Mouse (Mus musculus) right cerebral cortex, postnatal 25 days (tissue): ENCODE data around the gene Mad2l1.

Source experiments
- DNase-seq: peaks from one replicate; pipeline ENCODE4 v3.0.0; 2022

Mad2l1 gene

GRCm38 (mm10) chr6:66535028-66535862 lies at the start of gene Mad2l1:
Gene Mad2l1 (plus strand): TSS chr6:66535390.
- peak; percentile 94 for DNase-seq

- DNase-seq = no peak
Measured at GRCm38 (mm10) chr6:66493685-66494084, 41.5 kb upstream of the Mad2l1 start.

- DNase-seq = no peak
Measured at GRCm38 (mm10) chr6:66516368-66516767, 18.8 kb upstream of the Mad2l1 start.

DNA sequence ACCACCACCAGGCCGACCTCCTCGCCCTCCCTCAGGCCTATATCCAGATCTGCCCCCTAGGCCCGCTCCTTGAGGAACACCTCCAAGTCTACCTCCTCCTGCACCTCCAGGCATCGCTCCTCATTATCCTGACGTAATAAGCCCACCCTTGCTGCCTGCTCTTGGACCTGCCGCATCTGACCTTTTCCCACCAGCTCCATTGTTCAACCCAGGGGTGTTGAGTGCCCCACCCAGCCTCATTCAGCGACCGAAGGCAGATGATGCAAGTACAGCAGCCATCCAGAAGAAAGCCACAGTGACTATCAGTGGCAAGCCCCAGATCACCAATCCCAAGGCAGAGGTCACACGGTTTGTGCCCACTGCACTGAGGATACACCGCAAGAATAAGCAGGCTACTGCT lies 6.8 kb upstream of the Mad2l1 start:
- no peak for DNase-seq

DNA sequence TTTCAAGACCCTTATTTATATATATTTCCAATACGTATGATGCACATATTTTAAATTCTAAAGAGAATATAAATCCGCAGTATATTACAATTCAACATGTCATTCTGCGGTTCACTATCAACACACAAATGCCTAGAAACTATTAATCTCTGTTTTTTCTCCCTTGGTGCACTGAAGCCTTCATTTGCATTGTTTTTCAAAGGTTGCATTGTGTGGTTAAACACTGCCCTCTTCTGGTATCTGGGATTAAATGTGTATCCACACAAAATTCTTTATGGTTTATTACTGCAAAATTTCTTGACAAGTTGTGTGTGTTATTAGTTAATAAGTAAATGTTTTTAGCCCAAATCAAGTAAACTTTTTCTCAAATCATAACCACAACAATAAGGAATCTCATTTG lies 1.9 kb upstream of the Mad2l1 start:
- no peak for DNase-seq

DNA sequence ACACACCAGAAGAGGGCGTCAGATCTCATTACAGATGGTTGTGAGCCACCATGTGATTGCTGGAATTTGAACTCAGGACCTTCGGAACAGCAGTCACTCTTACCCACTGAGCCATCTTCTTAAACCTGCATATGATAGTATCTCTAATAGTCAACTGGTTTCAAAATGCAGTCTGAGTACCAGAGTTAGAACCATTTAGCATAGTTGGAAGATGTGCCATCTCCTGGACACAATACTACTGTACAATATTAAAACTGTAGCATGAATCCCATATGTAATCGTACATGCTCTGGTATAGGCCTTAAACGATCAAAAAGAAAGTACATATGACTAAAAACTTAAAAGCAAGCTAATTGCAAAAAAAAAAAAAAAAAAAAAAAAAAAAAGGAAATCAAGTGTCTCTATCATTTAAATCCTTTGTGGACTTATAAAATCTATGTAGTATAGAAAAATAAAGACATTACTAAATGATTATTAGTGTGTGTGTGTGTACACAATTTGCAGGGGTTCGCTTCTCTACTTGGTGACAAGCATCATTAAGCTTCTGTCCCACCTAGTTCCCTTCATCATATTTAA lies 736 bp upstream of the Mad2l1 start:
- no peak for DNase-seq

GRCm38 (mm10) chr6:66535966-66536365 lies 776 bp downstream of the Mad2l1 start:
- DNase-seq = no peak

DNA sequence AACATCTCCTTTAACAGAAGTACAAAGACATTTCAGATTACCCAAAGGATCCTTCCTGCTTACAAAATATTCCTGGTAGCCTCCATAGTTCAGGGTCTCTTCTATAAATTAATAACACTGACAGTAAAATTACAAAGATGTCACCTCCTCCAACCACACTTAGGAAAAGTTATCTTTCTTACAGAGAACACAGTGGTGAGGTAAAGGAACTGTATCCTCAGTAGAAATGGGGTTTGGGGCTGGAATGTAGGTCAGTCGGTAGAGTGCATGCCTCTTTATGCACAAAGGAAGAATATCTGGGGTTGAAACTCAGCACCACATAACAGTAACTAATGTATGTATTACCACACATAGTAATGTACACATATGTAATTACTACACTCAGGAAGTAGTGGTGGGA lies 24.8 kb downstream of the Mad2l1 start, which contains the start of gene Vmn1r32:
Gene Vmn1r32 (minus strand): TSS at position 101 of the 400 bp plus-strand sequence.
- DNase-seq = no peak

DNA sequence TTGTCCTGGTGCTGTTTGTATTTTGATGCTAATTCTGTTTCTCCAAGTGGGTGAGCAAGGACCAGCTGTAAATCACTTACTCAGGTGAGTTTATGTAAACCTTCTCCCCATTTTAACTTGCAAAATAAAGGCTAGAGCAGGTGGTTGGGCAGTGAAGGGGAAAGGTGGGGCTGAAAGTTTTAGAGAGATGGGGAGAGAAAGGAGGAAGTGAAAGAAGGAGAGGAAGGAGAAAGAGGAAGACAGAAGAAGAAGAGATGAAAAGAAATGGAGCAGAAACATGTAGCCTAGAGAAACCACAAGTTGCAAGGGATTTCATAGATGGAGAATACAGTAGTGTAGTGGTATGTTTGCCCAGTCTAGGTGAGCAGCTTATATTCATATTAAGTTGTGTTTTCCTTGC lies 60.6 kb downstream of the Mad2l1 start:
- no peak for DNase-seq
